Mouse (Mus musculus) heart, postnatal 0 days (tissue): ENCODE measurements around the gene Aspdh. TPM values are rescaled to one million over a fixed set of nuclear protein-coding genes. Genes with fewer than 3 reads are reported as not detected.
A peak's percentile ranks its signal among the peaks of the same experiment; 100 is the strongest.

Experiments
- ATAC-seq: fragments of 200-750 bp; cut with Nextera tagmentation; 2 replicates; pipeline ENCODE4 v1.8.0; 2017; ENCODE audit warnings: low read depth, moderate number of reproducible peaks, moderate library complexity; ENCODE audit not compliant: insufficient read depth
- DNase-seq: peaks from one replicate; pipeline ENCODE4 v3.0.0-alpha.2; 2016; ENCODE audit warnings: low spot score
- H3K27ac ChIP-seq: fragments of 300-500 bp; sonication (generic); 2 replicates; pipeline ENCODE4 v1.5.1; 2014; ENCODE audit warnings: low read depth, mild to moderate bottlenecking
- H3K27me3 ChIP-seq: fragments of 300-500 bp; sonication (generic); 2 replicates; pipeline ENCODE4 v1.6.1; 2014; ENCODE audit warnings: low read length, mixed read lengths; ENCODE audit not compliant: control insufficient read depth, insufficient read depth
- H3K36me3 ChIP-seq: fragments of 300-500 bp; sonication (generic); replicated peaks from 2 replicates; pipeline ENCODE4 v1.6.1; 2014; ENCODE audit warnings: low read length, mixed read lengths; ENCODE audit not compliant: control insufficient read depth, insufficient read depth
- H3K4me1 ChIP-seq: fragments of 300-500 bp; sonication (generic); 2 replicates; pipeline ENCODE4 v1.6.1; 2014; ENCODE audit warnings: antibody characterized with exemption; ENCODE audit not compliant: control insufficient read depth, insufficient read depth
- H3K4me2 ChIP-seq: fragments of 300-500 bp; sonication (generic); 2 replicates; pipeline ENCODE4 v1.6.1; 2014; ENCODE audit warnings: low read depth, mild to moderate bottlenecking, low read length, moderate library complexity
- H3K4me3 ChIP-seq: fragments of 300-500 bp; sonication (generic); 2 replicates; pipeline ENCODE4 v1.5.1; 2014; ENCODE audit warnings: low read depth, low read length
- H3K9ac ChIP-seq: fragments of 300-500 bp; sonication (generic); replicated peaks from 2 replicates; pipeline ENCODE4 v1.6.1; 2014; ENCODE audit warnings: low read depth, low read length, mixed read lengths
- H3K9me3 ChIP-seq: fragments of 300-500 bp; sonication (generic); replicated peaks from 2 replicates; pipeline ENCODE4 v1.6.1; 2016; ENCODE audit warnings: low read length; ENCODE audit not compliant: control insufficient read depth
- CTCF ChIP-seq: IDR thresholded peaks from 2 replicates; pipeline ENCODE4 v1.5.1; 2016; ENCODE audit warnings: antibody characterized with exemption, control low read depth, low read depth
- EP300 ChIP-seq: IDR thresholded peaks from 2 replicates; pipeline ENCODE4 v1.6.1; 2016; ENCODE audit warnings: antibody characterized with exemption, low read depth
- WGBS: fragments of 180-500 bp; shearing (Covaris S2); extraction: QIAGEN DNeasy Blood & Tissue Kit; methylation state at CpG from one replicate; pipeline ENCODE4 v1.1.7; 2014; 5-methylcytosine and 5-hydroxymethylcytosine counted together
- polyA plus RNA-seq: library from polyadenylated mRNA; unstranded; fragments of >200 nt; fragmentation: Nextera tagmentation; extraction: Ambion mirVana; gene quantifications from 2 replicates; pipeline ENCODE4 v1.2.1, GENCODE M21; 2015
- total RNA-seq: library from RNA; depleted of rRNA; stranded (reverse); fragments of >200 nt; gene quantifications from 2 replicates; pipeline ENCODE4 v1.2.3, GENCODE M21; 2014; ENCODE audit warnings: low replicate concordance

Gene Aspdh
- total and polyA plus RNA-seq, 2 experiments from 2014 or later, result 0.86 TPM; not detected in 1

DNA sequence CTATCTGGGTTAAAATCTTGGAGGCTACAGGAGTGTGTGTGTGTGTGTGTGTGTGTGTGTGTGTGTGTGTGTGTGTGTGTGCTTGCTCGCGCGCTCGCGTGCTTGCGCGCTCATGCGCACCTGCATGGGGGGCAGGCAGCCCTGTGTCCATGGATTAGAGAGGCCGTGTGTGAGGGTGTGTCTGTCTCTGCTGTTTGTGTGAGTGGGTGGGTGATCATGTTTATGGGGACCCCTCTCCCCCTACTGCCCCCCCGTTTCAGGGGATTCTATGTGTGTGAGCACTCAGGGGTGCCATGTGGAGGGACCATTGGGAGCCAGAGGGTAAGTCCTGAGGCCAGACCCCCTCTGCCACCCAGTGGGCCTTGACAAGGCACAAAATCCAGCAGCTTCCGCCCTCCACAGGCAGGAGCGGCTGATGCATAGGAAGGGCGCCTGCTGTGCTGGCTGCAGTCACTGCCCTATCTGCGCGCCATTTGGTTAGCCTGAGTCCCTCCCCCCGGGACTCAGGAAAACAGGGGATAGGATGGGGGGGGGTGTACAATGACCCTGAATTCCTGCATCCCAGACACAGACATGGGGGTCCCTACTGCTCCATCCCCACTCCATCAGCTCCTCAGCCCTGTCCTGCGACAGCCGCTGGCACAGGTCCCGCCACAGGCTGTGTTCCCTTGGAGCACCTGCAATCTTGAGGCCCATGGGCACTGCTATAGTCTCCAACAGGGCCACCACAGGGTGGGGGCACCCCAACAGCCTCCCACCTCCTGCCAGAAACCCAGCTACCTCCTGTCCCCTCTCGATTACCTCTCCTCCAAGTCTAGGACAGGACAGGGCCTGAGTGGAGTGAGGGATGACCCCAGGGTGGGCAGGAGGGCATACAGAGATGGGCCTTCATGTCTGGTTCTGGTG is 21.7 kb upstream of the Aspdh start:
- Histone ChIP-seq H3K4me3 (peak overlapping the region; percentile 57), H3K4me2 (peak overlapping the region; percentile 86), H3K4me1 (peaks cover 14% of the 10 kb centered on the region), H3K27me3 (peaks cover 21% of the 10 kb centered on the region), H3K9ac (peak overlapping the region; percentile 61; the same call in 1 of the 2 replicates), H3K9me3 (no peaks in the 10 kb centered on the region), H3K27ac (peak overlapping the region; percentile 84), H3K36me3 (no peaks in the 10 kb centered on the region)
- DNase-seq, result peak; percentile 48
- 14% methylated on average over 20 of the region's 20 CpGs for WGBS
- TF ChIP-seq CTCF, result peak; percentile 32; the same call in 1 of the 2 replicates
- no peak for TF ChIP-seq EP300
- ATAC-seq, result peak; percentile 50

DNA sequence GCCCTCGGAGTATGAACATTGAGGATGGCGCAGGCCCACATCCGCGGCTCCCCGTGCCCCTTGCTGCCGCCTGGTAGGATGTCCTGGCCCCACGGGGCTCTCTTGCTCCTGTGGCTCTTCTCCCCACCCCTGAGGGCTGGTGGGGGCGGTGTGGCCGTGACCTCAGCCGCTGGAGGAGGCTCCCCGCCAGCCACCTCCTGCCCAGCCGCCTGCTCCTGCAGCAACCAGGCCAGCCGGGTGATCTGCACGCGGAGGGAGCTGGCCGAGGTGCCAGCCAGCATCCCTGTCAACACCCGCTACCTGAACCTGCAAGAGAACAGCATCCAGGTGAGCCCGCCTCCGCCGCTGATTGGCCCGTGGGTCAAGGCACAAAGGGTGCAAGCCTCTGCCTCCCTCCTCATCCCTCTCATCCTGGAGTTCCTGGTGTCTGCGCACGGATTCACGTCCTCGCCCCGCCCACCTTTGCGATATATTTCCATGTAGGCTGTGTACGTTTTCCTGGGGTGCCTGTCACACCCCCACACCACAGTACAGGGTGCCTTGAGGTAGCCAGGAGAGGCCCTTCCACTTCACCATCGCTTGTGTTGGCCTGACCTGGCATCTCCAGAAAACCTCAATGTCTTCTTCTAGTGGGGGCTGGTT is 20.2 kb upstream of the Aspdh start:
- peaks cover 21% of the 10 kb centered on the region for H3K27me3 ChIP-seq
- H3K4me3 ChIP-seq, result no peak overlapping the region
- no peak for ATAC-seq
- TF ChIP-seq CTCF (no peak), EP300 (no peak)
- no peak overlapping the region; the same call in 1 of the 2 replicates for H3K9ac ChIP-seq
- H3K9me3 ChIP-seq, result no peaks in the 10 kb centered on the region
- H3K36me3 ChIP-seq, result peaks cover 5% of the 10 kb centered on the region; the same call in 1 of the 2 replicates
- DNase-seq, result no peak
- H3K4me1 ChIP-seq, result peaks cover 14% of the 10 kb centered on the region
- no peak overlapping the region for H3K27ac ChIP-seq
- H3K4me2 ChIP-seq, result no peak overlapping the region
- WGBS, result 23% methylated on average over 29 of the region's 29 CpGs

DNA sequence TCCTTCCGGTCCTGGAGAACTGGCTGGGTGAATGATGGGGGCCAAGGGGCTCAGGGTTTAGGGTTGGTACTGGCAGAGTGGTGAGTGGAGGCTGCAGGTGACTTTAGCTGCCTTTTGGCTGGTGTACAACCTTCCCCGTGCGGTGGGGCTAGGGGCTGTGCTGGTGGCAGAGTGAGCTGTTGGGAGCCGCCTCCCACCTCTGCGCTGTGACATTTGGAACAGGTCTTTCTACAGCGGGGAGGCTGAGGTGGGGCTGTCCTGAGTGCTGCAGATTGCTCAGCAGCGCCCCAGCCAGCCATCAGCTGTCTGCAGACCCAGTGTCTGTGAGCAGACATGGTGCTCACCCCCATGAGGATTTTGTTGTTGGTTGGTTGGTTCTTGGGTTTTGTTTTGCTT is 19.7 kb upstream of the Aspdh start:
- ATAC-seq, result no peak
- H3K27ac ChIP-seq, result no peak overlapping the region
- H3K9me3 ChIP-seq, result no peaks in the 10 kb centered on the region
- no peak overlapping the region for H3K9ac ChIP-seq
- no peak overlapping the region for H3K4me3 ChIP-seq
- H3K4me1 ChIP-seq, result peaks cover 14% of the 10 kb centered on the region
- H3K4me2 ChIP-seq, result no peak overlapping the region
- peaks cover 5% of the 10 kb centered on the region; the same call in 1 of the 2 replicates for H3K36me3 ChIP-seq
- 31% methylated on average over 7 of the region's 7 CpGs for WGBS
- DNase-seq, result no peak
- H3K27me3 ChIP-seq, result peaks cover 19% of the 10 kb centered on the region
- TF ChIP-seq CTCF (no peak), EP300 (no peak)

DNA sequence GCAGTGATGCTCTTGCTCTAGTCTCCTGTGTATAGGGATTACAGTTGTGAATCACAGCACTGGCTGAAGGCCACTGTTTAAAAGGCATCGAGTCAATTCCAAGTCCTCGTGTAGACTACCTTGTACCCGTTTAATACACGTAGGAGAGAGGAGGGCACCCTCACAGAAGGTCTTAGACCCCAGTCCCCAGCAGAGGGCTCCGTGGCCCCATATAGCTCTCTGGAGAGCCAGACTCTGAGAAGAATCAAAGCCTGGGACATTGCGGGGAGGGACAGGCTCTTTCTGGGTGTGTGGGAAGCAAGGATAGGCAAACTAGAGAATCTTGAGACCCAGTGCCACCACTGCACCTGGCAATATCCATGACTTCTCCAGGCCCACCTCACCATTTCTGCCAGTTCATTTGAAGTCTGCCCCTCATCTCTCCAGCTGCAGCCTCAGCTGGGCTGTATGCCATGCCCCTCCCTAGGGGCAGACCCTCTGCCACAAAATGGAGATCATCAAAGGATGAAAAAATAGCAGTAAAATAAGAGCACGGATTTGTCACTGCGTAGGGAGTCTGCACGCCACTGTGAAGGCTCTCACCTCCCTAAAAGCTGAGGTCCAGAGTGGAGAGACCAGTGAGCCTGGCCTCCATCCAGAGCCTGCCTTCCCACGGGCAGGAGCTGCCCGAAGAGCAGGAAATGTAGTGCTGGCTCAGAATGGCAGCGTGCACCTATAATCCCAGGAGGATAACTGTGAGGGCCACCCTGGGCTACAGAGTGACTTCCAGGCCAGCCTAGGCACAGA is 18.9 kb upstream of the Aspdh start:
- Histone ChIP-seq H3K9ac (0 out of 2 replicates have a peak overlapping the region, but pooled peaks have one; percentile 9), H3K4me1 (peaks cover 14% of the 10 kb centered on the region), H3K27ac (no peak overlapping the region), H3K9me3 (no peaks in the 10 kb centered on the region), H3K4me2 (no peak overlapping the region), H3K4me3 (no peak overlapping the region), H3K36me3 (peaks cover 5% of the 10 kb centered on the region; the same call in 1 of the 2 replicates), H3K27me3 (peaks cover 17% of the 10 kb centered on the region)
- TF ChIP-seq EP300 (no peak), CTCF (peak; percentile 40)
- no peak for ATAC-seq
- no peak for DNase-seq
- WGBS, result 21% methylated on average over 12 of the region's 12 CpGs

DNA sequence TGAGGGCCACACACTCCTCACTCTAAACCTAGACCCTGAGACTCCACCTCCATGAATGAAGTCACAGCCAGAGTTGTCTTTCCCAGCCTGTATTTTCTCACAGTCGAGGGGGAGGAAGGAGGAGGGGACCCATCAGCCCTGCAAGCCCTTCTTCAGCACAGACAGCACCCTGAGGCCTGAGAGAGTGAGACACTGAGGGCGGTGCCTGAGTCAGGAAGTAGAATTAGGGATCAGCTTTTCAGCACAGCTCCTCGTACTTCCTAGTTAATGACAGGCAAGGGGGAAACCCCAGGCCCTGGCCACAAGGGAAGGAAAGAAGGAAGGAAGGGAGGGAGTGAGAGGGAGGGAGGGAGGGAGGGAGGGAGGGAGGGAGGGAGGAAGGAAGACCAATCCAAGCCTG is 11.9 kb upstream of the Aspdh start:
- H3K27ac ChIP-seq, result no peak overlapping the region
- H3K4me3 ChIP-seq, result no peak overlapping the region
- H3K9me3 ChIP-seq, result no peaks in the 10 kb centered on the region
- WGBS, result 11% methylated on average over 3 of the region's 3 CpGs
- no peak for DNase-seq
- no peaks in the 10 kb centered on the region for H3K4me1 ChIP-seq
- no peak overlapping the region for H3K9ac ChIP-seq
- no peak overlapping the region for H3K4me2 ChIP-seq
- TF ChIP-seq EP300 (no peak), CTCF (no peak)
- peak; percentile 47; the same call in 1 of the 2 replicates for ATAC-seq
- peaks cover 5% of the 10 kb centered on the region; the same call in 1 of the 2 replicates for H3K36me3 ChIP-seq
- H3K27me3 ChIP-seq, result no peaks in the 10 kb centered on the region
